Mouse (Mus musculus) frontal cortex, postnatal 10 days (tissue): ENCODE data around the gene Xlr3c.
"Not testable (repeated sequence)": the region's sequence is repeated elsewhere in the genome, so short reads cannot be mapped to it uniquely, and the experiment has no call there.

Experiments used
- DNase-seq, 2 experiments: peaks; one replicate each; pipeline ENCODE4 v3.0.0; 2022; ENCODE audit warnings: low spot score in 2 of 2, mixed read lengths in 1 of 2

Xlr3c gene

DNA sequence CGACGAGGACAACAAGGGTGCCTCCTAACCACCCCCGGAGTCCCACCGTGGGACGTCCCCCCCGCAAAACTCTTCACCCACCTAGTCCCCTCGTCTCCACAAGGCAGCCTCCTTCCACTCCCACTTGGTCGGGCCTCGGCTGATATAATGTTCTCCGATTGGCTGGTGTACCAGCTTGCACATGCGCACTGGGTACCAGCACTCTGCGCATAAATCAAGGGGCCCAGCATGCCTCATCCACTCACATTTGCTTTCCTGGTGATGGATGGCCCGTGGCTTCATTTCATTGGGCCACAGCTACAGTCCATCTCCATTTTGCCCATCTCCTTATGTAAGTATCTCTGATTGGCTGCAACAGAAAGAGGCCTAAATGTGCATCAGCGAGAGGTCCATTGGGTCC is at the start of gene Xlr3c:
Gene Xlr3c, minus strand, starts transcription at position 121 of the 400 bp plus-strand sequence.
- DNase-seq = not testable (repeated sequence)

DNA sequence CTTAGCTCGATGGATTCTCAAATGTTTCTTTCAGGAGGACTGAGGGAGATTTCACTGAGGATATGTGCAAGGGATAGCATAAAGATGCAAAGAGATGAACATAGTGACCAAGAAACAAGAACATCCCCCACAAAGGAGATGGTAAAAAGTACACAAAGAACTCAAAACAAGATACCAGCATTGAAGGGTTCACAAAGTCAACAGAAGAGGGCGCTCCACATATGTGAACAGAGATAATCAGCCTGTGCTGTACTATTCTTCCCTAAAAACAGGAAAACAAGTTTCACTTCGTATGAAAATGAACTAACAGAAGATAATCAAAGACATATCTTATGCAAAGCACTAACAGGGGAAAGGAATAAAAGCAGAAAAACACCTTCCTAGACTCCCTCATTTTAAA is 47.3 kb upstream of the Xlr3c start:
- DNase-seq = no peak

DNA sequence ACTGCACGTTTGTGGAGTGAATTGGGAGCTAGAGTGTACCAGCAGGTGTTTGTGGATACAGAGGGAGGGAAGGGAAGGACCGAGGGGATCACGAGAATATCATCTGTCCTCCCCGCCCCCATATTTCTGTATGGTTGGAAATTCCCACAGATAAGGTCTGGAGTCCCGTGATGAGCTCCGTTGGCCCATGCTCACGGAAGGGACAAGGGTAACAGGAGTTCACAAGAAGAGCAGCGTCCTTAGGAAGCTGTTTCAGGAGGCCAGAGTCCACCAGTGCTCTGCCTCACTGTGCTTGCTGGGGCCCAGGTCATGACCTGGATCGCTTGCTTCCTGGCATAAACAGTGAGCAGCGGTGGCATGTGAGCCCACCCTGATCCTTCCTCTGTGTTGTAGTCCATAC is 30.6 kb upstream of the Xlr3c start:
- DNase-seq = not testable (repeated sequence)

DNA sequence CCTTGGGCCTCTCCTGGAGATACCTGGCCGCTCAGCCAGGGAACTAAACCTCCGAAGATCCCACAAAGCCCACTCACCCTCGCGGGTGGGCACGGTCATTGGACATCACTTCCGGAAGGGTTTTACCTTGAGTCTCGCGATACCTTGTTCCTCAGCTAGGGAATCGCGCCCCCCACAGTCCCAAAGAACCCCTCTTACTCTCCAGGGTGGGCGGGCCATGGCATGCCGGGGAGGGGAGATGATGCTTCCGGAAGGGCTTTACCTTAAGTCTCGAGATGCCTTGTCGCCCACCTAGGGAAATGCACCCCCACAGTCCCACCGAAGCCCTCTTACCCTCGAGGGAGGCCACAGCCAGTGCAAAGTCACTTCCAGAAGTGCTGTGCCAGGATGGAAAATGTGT is 27.7 kb upstream of the Xlr3c start, which contains the start of the genes Xlr5a and Xlr5c:
Gene Xlr5a, minus strand, starts transcription at position 101 of the 400 bp plus-strand sequence.
Gene Xlr5c, minus strand, starts transcription at position 101 of the 400 bp plus-strand sequence.
- not testable (repeated sequence) for DNase-seq

DNA sequence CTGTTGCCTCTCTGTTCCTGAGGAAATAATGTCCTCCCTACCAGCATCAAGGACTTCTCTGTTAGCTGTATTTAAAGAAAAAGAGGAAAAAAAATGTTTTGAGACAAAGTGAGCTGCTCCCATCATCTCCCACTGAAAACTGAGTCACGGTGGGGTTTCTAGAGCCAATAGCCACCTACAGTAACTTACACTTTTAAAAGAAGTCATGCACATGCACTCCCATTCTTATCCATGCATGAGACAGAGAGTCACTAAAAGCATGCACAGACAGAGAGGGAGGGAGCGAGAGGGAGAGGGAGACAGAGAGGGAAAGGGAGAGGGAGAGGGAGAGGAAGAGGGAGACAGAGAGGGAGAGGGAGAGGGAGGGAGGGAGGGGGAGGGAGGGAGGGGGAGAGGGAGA is 2.8 kb downstream of the Xlr3c start:
- DNase-seq = not testable (repeated sequence)

DNA sequence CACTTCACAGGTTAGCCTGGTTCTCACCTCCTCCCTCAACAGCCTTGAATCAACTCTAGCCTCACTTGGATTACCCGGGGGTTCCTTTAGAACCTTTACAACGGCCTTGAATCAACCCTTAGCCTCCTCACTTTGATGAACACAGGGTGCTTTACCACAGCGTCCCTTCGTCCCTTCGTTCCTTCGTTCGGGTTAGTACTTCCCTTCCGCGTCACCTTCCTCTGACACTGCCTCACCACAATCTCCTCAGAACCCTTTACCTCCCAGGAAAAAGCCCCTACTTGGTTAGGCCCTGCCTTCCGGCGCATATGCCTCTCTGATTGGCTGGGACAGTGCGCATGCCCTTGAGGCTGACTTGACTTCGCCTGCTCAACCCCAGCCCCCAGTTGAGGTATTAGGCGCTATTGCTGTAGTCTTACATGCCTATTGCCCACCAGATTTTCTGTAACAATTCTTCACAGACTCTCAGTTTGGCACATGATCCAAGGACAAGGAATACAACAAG is 22.3 kb downstream of the Xlr3c start, which contains the start of gene Xlr4c:
Gene Xlr4c, minus strand, starts transcription at position 310 of the 505 bp plus-strand sequence.
- DNase-seq = not testable (repeated sequence)

DNA sequence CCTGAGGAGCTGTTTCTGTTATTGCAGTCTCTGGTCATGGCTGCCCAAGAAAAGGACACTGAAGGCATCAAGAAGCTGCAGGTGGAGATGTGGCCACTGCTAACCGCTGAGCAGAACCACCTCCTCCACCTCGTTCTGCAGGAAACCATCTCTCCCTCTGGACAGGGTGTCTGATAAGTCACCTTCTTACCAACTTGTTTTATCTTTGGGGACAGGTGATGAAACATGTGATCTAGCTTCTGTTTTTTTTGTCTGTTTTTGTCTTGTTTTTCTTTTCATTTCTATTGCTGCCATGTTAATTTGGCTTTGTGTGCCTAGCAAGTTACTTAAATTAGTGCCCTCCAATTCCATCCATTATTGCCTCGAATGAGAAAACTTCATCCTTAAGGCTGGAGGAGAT is 35.9 kb downstream of the Xlr3c start:
- DNase-seq = no peak

DNA sequence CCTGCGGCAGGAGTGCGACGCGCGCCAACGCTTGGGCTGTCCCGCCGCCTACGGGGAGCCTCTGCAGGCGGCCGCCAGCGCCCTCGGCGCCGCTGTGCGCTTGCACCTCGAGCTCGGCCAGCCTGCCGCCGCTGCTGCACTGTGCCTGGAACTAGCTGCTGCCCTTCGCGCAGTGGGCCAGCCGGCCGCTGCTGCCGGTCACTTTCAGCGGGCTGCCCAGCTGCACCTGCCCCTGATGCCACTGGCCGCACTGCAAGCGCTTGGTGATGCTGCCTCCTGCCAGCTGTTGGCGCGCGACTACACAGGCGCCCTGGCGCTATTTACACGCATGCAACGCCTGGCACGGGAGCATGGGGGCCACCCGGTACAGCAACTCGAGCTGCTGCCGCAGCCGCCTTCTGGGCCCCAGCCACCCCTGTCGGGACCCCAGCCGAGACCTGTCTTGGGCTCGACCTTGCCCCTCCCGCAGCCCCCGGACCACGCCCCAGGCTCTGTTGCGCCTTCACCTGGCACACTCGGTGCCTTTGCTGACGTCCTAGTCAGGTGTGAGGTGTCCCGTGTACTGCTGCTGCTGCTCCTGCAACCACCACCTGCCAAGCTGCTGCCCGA is 36.5 kb downstream of the Xlr3c start:
- DNase-seq = peak; percentile 43 to 50

DNA sequence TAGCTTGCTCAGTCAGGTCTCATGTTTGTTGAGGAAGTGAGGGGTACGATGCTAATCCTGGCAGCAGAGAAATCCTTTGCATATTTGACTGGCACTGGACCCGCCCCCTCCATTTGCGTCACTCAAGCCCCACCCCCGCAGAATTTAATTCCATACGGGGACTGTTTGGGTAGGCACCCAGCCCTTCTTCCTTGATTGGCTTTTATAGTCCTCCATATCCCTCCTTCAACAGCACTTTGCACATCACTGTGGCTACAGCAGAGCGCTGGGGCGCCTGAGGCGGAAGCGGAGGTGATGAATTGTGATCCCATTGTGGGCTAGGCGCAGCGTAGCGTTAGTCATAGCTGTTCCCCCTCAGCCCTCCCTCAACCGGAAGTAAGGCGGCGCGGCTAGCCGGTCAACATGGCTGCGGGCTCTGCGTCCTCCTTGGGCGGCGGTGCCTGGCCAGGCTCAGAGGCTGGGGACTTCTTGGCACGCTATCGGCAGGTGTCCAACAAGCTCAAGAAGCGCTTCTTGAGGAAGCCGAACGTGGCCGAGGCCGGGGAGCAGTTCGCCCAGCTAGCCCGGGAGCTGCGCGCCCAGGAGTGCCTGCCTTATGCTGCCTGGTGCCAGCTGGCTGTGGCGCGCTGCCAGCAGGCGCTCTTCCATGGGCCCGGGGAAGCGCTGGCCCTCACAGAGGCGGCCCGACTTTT is 37.1 kb downstream of the Xlr3c start, which contains the start of gene F8a:
Gene F8a, plus strand, starts transcription at position 378 of the 692 bp plus-strand sequence.
- peak; percentile 63 to 71 for DNase-seq

DNA sequence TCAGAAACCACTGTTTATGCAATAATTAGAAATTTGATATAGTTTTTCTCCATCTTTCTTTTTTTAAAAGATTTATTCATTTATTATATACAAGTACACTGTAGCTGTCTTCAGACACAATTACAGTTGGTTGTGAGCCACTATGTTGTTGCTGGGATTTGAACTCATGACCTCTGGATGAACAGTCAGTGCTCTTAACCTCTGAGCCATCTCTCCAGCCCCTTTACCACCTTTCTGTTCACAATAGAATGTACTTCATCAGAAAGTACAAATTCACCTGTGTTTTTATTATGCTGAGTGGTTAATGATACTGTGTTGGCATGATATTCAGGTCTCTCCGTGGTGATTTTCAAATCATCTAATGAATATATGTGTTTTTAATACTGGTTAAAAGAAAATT is 39.8 kb downstream of the Xlr3c start:
- no peak for DNase-seq

DNA sequence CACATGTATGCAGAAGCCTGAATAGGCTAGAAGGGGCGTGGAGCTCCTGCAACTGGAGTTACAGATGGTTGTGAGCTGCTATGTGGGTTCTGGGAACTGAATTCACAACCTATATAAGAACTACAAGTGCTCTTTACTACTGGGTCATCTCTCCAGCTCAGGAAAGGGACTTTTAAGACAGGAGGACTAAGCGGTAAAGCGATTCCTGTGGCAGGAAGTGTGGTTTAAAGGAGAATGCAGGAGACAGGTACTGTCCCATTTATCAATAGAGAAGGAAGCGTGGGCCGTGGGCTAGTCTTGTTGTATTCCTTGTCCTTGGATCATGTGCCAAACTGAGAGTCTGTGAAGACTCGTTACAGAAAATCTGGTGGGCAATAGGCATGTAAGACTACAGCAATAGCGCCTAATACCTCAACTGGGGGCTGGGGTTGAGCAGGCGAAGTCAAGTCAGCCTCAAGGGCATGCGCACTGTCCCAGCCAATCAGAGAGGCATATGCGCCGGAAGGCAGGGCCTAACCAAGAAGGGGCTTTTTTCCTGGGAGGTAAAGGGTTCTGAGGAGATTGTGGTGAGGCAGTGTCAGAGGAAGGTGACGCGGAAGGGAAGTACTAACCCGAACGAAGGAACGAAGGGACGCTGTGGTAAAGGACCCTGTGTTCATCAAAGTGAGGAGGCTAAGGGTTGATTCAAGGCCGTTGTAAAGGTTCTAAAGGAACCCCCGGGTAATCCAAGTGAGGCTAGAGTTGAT is 51.2 kb downstream of the Xlr3c start, which contains the start of gene Xlr4b:
Gene Xlr4b, plus strand, starts transcription at position 515 of the 746 bp plus-strand sequence.
- DNase-seq = not testable (repeated sequence)
